Comparison of ENCODE assay signal across 13 mouse cellular contexts in the genomic region with DNA sequence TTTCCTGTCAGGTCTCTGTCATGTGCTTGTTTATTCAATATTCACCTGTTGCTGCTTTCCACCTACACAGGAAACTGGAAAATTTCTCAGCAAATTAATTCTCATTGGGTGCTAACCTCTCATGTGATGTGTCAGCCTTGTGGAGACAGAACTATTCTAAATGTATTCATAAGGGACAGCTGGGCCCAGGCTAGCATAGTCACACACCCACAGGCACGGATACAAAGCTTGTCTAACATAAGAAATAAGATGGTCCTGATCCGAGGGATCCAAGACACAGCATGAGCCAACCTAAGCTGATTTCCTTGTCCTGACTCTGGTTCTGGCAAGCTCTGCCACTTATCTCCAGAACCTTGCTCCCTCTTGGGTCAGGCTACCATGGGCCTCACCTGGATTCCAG.
A peak's percentile ranks its signal among the peaks of the same experiment; 100 is the strongest.
DNase-seq lines count a peak whose midpoint lies in the region; ATAC-seq lines count a peak whose summit lies in the region.
"Had no signal": no experiment of that assay in that cellular context is flagged by ENCODE, and none has a peak within 500 bp of the region (broad histone marks: within the 10 kb centered on the region; RNA-seq: fewer than 3 reads in every experiment).

No protein-coding gene starts in this region.

- H3K4me3 ChIP-seq in midbrain, embryonic 13.5 days (replicated peaks): no peak overlapping the region
- no peak overlapping the region for H3K4me3 ChIP-seq in midbrain, embryonic 15.5 days
- H3K4me3 ChIP-seq: embryonic facial prominence, embryonic 13.5 days; gastrocnemius, adult 2 months; heart, embryonic 13.5 days; hindbrain, embryonic 12.5 days had no signal

- H3K36me3 ChIP-seq in midbrain, embryonic 13.5 days: no peaks in the 10 kb centered on the region
- no peaks in the 10 kb centered on the region for H3K36me3 ChIP-seq in midbrain, embryonic 15.5 days (replicated peaks)
- H3K36me3 ChIP-seq: embryonic facial prominence, embryonic 13.5 days; G1E; heart, embryonic 13.5 days; hindbrain, embryonic 12.5 days had no signal

- 79% methylated on average over 2 of the region's 2 CpGs for WGBS in midbrain, embryonic 13.5 days
- WGBS in midbrain, embryonic 15.5 days: 72% methylated on average over 2 of the region's 2 CpGs

- H3K4me2 ChIP-seq in midbrain, embryonic 13.5 days (replicated peaks): no peak overlapping the region
- H3K4me2 ChIP-seq in midbrain, embryonic 15.5 days: no peak overlapping the region
- H3K4me2 ChIP-seq: embryonic facial prominence, embryonic 13.5 days; heart, embryonic 13.5 days; hindbrain, embryonic 12.5 days had no signal

- peak; percentile 31; the same call in 1 of the 2 replicates for ATAC-seq in cerebellum, adult (ENCODE audit: insufficient number of reproducible peaks, low FRiP score, low TSS enrichment)
- ATAC-seq in frontal cortex, adult (ENCODE audit: low TSS enrichment): peak; percentile 57
- ATAC-seq in midbrain, embryonic 13.5 days: 0 out of 2 replicates have a peak, but pooled peaks have one; percentile 55
- ATAC-seq in midbrain, embryonic 15.5 days (replicated peaks): no peak

- H3K9me3 ChIP-seq in midbrain, embryonic 13.5 days: no peaks in the 10 kb centered on the region
- no peaks in the 10 kb centered on the region for H3K9me3 ChIP-seq in midbrain, embryonic 15.5 days
- H3K9me3 ChIP-seq: embryonic facial prominence, embryonic 13.5 days; heart, embryonic 13.5 days; hindbrain, embryonic 12.5 days had no signal

- H3K4me1 ChIP-seq in midbrain, embryonic 13.5 days (replicated peaks): no peaks in the 10 kb centered on the region
- no peaks in the 10 kb centered on the region for H3K4me1 ChIP-seq in midbrain, embryonic 15.5 days
- H3K4me1 ChIP-seq: embryonic facial prominence, embryonic 13.5 days; heart, embryonic 13.5 days; hindbrain, embryonic 12.5 days had no signal

- no peak overlapping the region for H3K9ac ChIP-seq in midbrain, embryonic 13.5 days (replicated peaks)
- no peak overlapping the region for H3K9ac ChIP-seq in midbrain, embryonic 15.5 days
- H3K9ac ChIP-seq: embryonic facial prominence, embryonic 13.5 days; heart, embryonic 13.5 days; hindbrain, embryonic 12.5 days had no signal

- no peak for DNase-seq in cerebellum, adult 11-12 months
- no peak for DNase-seq in frontal cortex, postnatal 25 days (ENCODE audit: low spot score in 2 of 2)
- DNase-seq in lung, postnatal 10 days: no peak
- DNase-seq: gastrocnemius, postnatal 25 days had no signal

- no peak overlapping the region for H3K27ac ChIP-seq in midbrain, embryonic 13.5 days
- H3K27ac ChIP-seq in midbrain, embryonic 15.5 days: no peak overlapping the region
- H3K27ac ChIP-seq: embryonic facial prominence, embryonic 13.5 days; gastrocnemius, adult 2 months; heart, embryonic 13.5 days; hindbrain, embryonic 12.5 days had no signal

- H3K27me3 ChIP-seq in midbrain, embryonic 13.5 days: peaks cover 14% of the 10 kb centered on the region; the same call in 1 of the 2 replicates
- H3K27me3 ChIP-seq in midbrain, embryonic 15.5 days (replicated peaks): no peaks in the 10 kb centered on the region
- H3K27me3 ChIP-seq: hindbrain, embryonic 12.5 days had no signal
